17 mouse cellular contexts compared by ENCODE assay signal in genomic region chr3:84946381-84946780, GRCm38 (mm10).
"Had no signal": no experiment of that assay in that cellular context is flagged by ENCODE, and none has a peak within 500 bp of the region (broad histone marks: within the 10 kb centered on the region; RNA-seq: fewer than 3 reads in every experiment).

No protein-coding gene starts in this region.

- H3K27me3 ChIP-seq: lung, embryonic 15.5 days; megakaryocyte, embryonic 14.5 days; midbrain, embryonic 13.5 days; midbrain, embryonic 15.5 days; neural tube, embryonic 12.5 days; stomach, embryonic 15.5 days had no signal

- H3K9me3 ChIP-seq: lung, embryonic 15.5 days; megakaryocyte, embryonic 14.5 days; midbrain, embryonic 13.5 days; midbrain, embryonic 15.5 days; neural tube, embryonic 12.5 days; stomach, embryonic 15.5 days had no signal

- H3K27ac ChIP-seq: lung, embryonic 15.5 days; macrophage; midbrain, embryonic 13.5 days; midbrain, embryonic 15.5 days; neural tube, embryonic 12.5 days; stomach, embryonic 15.5 days; stomach, postnatal 0 days had no signal

- ATAC-seq: lung, postnatal 0 days; midbrain, embryonic 13.5 days; midbrain, embryonic 15.5 days had no signal

- DNase-seq: lung, adult 2 months; lung, postnatal 14 days; lung, postnatal 36 days; right cerebral cortex, postnatal 14 days; thymus, adult 2 months; thymus, postnatal 25 days; thymus, postnatal 4 days had no signal

- H3K4me2 ChIP-seq: lung, embryonic 15.5 days; midbrain, embryonic 11.5 days; midbrain, embryonic 13.5 days; midbrain, embryonic 15.5 days; neural tube, embryonic 12.5 days; stomach, embryonic 15.5 days had no signal

- H3K9ac ChIP-seq: lung, embryonic 15.5 days; midbrain, embryonic 13.5 days; midbrain, embryonic 15.5 days; neural tube, embryonic 12.5 days; stomach, embryonic 15.5 days had no signal

- H3K4me1 ChIP-seq: lung, embryonic 15.5 days; midbrain, embryonic 13.5 days; midbrain, embryonic 15.5 days; neural tube, embryonic 12.5 days; stomach, embryonic 15.5 days had no signal

- H3K4me3 ChIP-seq: lung, embryonic 15.5 days; megakaryocyte, embryonic 14.5 days; midbrain, embryonic 13.5 days; midbrain, embryonic 15.5 days; neural tube, embryonic 12.5 days; stomach, embryonic 15.5 days had no signal

- H3K36me3 ChIP-seq: lung, embryonic 15.5 days; midbrain, embryonic 13.5 days; midbrain, embryonic 15.5 days; neural tube, embryonic 12.5 days; stomach, embryonic 15.5 days had no signal
